Mouse (Mus musculus) layer of hippocampus, adult 9-11 months (tissue): ENCODE measurements around the gene Ormdl3.

Experiments used
- DNase-seq: peaks from one replicate; pipeline ENCODE4 v3.0.0; 2022

Ormdl3 gene

GRCm38 (mm10) chr11:98549363-98549762 lies 37.8 kb downstream of the Ormdl3 start:
- no peak for DNase-seq

- no peak for DNase-seq
Observed at GRCm38 (mm10) chr11:98547308-98547693, 39.9 kb downstream of the Ormdl3 start.

DNA sequence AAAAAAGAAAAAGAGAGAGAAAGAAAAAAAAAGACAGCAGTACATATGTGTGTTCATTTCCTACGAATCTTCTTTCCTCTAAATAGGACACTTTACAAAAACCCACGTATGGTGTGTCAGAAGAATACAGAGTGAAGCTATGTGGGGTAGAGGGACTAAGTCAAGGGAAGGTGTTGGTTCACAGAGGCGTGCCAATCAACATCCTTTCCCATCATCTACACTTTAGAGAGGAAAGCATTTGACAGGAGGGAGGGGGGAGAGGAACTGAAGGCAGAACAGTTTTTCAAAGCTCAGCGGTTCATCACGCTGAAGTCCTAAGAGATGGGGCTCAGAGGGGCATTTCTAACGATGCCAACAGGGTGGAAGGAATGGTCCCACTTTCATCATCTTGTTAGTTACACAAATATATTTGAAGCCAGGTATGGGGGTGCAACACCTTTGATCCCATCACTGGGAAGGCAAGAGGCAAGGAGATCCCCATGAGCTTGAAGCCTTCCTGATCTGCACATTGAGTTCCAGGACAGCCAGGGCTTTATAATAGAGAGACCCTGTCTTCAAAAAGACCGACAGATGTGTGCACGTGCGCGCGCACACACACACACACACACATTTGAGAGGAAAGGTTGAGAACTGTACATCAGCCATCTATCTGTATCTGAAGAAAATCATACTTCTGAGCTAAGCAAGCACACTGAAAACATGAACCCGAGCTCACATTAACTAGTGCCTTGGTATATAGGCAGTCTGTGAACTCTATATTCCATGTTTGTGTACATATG lies 40.5 kb downstream of the Ormdl3 start:
- no peak for DNase-seq

GRCm38 (mm10) chr11:98545711-98546231 lies 41.4 kb downstream of the Ormdl3 start, which contains the start of gene Ikzf3:
Gene Ikzf3 (minus strand): TSS chr11:98546031.
- DNase-seq: no peak

DNA sequence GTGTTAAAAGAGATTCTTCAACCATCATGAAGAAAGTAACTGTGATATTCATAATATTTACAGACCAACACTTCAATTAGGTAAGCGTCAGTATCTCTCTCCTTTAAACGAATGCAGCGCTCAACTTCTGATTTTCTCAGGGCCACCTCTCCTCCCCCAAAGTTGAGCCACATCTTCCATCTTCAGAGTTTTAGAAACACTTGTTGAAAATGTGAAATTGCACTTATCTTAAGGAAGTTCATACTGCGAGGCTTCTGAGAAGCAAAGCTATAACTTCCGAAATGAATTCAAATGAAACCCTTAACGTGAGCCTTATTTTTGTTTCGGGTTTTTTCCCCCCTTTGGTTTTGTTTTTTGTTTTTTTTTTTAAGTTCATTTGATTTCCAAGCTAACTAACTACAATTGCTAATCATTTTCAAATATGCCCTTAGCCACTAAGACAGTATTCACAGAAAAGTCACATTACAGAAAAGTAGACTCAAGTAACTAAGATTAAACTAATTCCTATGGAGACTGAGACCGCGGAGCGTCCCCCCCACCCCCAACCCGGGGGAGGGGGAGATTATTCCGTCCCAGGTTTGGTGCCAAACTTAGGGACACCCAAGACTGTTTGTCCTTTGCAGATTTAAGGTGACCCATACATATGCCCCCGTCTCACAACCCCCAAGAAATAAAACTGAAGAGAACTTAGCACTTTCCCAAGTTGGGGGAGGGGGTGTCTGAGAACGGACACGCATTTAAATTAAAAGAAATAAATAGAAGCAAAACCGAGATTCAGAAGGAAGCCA lies 42.1 kb downstream of the Ormdl3 start:
- no peak for DNase-seq

- no peak for DNase-seq
Observed at GRCm38 (mm10) chr11:98543414-98543813, 43.8 kb downstream of the Ormdl3 start.

DNA sequence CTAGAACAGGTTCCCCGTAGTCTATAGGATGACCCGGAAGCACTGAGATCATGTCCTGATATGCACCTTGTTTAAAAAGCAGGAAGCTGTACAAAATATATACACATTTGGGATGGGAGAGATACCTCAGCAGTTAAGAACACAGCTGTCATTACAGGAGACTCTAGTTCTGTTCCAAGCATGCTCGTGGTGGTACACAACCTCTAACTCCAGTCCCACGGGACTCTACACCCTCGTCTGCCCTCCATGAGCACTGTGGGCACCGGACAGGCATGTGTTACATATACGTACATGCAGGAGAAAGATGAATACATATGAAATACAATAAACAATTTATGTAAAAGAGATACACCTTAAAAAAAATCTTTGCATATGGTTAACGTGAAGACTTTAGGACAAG lies 44.6 kb downstream of the Ormdl3 start:
- no peak for DNase-seq

DNA sequence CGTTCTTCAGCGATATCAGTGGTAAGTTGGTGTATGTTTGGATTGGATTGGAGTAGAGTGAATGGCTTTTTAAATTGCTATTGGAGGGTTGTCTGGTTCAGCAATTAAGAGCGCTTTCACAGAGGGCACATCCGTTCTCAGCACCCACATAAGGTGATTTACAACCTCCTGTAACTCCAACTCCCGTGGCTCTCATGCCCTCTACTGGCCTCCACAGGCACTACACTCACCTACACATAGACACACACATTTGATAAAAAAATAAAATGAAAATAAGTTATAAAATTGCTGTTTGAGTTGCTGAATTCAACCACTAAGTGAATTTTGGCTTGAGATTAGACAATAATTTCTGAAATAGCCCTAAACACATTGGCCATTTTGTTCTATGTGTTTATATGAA lies 46.8 kb downstream of the Ormdl3 start:
- DNase-seq: no peak

DNA sequence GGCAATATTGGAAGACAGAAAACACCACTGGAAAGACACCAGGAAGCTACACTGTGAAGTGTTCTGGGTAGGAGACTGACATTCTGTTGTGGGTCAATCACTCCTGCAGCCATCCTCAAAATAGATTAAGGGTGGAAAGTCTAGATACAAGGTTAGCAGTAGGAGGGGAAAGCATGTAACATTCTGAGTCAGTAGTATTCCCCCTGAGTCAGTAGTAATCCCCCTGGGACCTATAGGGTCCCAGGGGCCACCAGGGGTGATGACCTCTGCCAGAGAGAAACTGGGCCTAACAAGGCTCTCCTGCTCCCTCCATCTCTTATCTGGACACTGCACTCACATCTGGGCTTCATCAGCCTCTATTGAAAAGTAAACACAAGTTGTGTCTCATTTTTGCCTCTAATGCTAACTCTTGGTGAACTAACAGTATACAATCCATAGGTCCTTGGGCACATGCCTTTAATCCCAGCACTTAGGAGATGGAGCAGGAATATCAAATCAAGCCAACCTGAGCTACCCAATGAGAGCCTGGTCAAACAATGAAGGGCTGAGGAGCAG lies 49.6 kb downstream of the Ormdl3 start:
- DNase-seq: no peak
